Mouse (Mus musculus): ENCODE results near the gene Anapc15. TPM values are rescaled to one million over a fixed set of nuclear protein-coding genes. Genes with fewer than 3 reads are reported as not detected.

Anapc15 gene
- 36.3 and 41.6 TPM in 2 replicates for polyA plus RNA-seq (2015; fragmentation: Nextera tagmentation; extraction: Ambion mirVana)

- Histone ChIP-seq H3K4me1 (ENCODE audit: control insufficient read depth, low read depth, low read length) (no peaks in the 10 kb centered on the region), H3K36me3 (ENCODE audit: control insufficient read depth, insufficient read depth) (no peaks in the 10 kb centered on the region), H3K27me3 (ENCODE audit: control insufficient read depth, insufficient read depth, low read depth, low read length) (no peaks in the 10 kb centered on the region), H3K9me3 (replicated peaks; ENCODE audit: control insufficient read depth, low read length) (no peaks in the 10 kb centered on the region), H3K4me2 (ENCODE audit: low read depth, low read length) (no peak within 1 kb of the TSS), H3K9ac (ENCODE audit: low read depth, low read length) (no peak within 1 kb of the TSS), H3K27ac (ENCODE audit: low read length) (no peak within 1 kb of the TSS), H3K4me3 (ENCODE audit: low read depth, low read length) (no peak within 1 kb of the TSS)
- no peak for ATAC-seq (ENCODE audit: low read depth)
- 32% methylated on average over 3 of the region's 3 CpGs for WGBS (ENCODE audit: insufficient replicate concordance)
These were observed at the start of gene Anapc15 for GRCm38 (mm10) chr7:101863415-101863814. Gene Anapc15, plus strand, starts transcription at chr7:101863715.

DNA sequence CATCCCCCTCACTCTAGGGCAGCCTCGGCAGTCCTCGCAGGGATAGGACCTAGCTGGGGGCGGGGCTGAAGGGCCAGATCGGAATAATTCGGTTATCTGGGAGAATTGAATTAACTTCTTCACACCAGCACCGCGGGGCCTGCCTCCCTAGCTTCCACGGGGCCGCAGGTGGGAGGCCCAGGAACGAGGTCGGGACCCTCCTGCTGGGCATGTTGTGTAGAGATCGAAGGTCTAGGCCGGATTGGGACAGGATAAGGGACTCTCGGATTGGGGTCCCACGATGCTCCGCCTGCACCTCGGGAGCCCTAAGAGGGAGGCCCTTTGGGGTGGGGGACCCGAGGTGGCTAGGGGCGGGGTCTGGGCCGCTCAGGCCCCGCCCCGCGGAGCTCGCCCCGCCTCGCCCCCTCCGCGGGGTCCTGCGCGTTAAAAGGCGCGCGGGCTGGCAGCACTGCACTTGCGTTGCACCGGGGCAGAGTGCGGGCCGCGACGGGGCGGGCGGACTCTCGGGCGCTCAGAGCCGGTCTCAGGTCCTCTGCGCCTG, 45.6 kb upstream of the Anapc15 start, which contains the start of gene Phox2a:
TSS of gene Phox2a (plus strand) at position 453 of the 541 bp plus-strand sequence.
- Histone ChIP-seq H3K9ac (ENCODE audit: low read depth, low read length) (no peak within 1 kb of the TSS), H3K36me3 (ENCODE audit: control insufficient read depth, insufficient read depth) (no peaks in the 10 kb centered on the region), H3K27ac (ENCODE audit: low read length) (no peak within 1 kb of the TSS), H3K9me3 (replicated peaks; ENCODE audit: control insufficient read depth, low read length) (no peaks in the 10 kb centered on the region), H3K27me3 (ENCODE audit: control insufficient read depth, insufficient read depth, low read depth, low read length) (peaks cover 66% of the 10 kb centered on the region), H3K4me2 (ENCODE audit: low read depth, low read length) (no peak within 1 kb of the TSS), H3K4me3 (ENCODE audit: low read depth, low read length) (peak within 1 kb of the TSS; percentile 20; the same call in 1 of the 2 replicates), H3K4me1 (ENCODE audit: control insufficient read depth, low read depth, low read length) (no peaks in the 10 kb centered on the region; the same call in 1 of the 2 replicates)
- ATAC-seq (ENCODE audit: low read depth): 0 out of 2 replicates have a peak, but pooled peaks have one; percentile 5
- WGBS (ENCODE audit: insufficient replicate concordance): 3% methylated on average over 44 of the region's 45 CpGs

DNA sequence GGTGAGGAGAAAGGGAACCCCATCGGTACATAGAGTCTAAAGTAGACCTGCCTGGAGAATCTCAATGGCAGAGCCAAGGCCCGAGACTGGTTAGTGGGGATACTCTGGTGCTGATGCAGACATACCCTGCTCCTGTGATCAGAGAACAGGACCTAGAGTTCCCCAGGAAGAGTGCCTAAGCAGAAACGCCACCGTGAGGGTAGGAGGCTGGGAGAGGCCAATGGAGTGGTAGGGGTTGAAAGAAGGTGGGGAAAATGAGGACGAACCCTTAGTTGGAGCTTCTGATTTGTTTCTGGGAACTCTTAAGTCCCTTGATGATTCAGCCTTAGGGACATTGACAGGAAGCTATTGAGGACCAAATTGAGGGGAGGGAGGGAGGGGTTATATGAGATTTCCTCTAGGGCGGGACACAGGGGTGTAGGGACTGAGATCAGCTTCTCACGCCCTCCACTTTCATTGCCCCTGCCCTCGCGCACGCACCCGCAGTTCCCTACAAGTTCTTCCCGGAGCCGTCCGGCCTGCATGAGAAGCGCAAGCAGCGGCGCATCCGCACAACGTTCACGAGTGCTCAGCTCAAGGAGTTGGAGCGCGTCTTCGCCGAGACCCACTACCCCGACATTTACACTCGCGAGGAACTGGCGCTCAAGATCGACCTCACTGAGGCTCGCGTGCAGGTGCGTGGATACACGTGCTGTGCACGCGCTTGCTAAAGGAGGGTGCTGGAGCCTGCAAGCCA, 43.1 kb upstream of the Anapc15 start:
- 2% methylated on average over 35 of the region's 35 CpGs for WGBS (ENCODE audit: insufficient replicate concordance)
- no peak overlapping the region for H3K4me3 ChIP-seq (ENCODE audit: low read depth, low read length)
- H3K27ac ChIP-seq (ENCODE audit: low read length): no peak overlapping the region
- no peaks in the 10 kb centered on the region for H3K9me3 ChIP-seq (replicated peaks; ENCODE audit: control insufficient read depth, low read length)
- no peak for ATAC-seq (ENCODE audit: low read depth)
- H3K36me3 ChIP-seq (ENCODE audit: control insufficient read depth, insufficient read depth): no peaks in the 10 kb centered on the region
- no peak overlapping the region; the same call in 1 of the 2 replicates for H3K4me2 ChIP-seq (ENCODE audit: low read depth, low read length)
- H3K9ac ChIP-seq (ENCODE audit: low read depth, low read length): no peak overlapping the region
- H3K4me1 ChIP-seq (ENCODE audit: control insufficient read depth, low read depth, low read length): no peaks in the 10 kb centered on the region; the same call in 1 of the 2 replicates
- H3K27me3 ChIP-seq (ENCODE audit: control insufficient read depth, insufficient read depth, low read depth, low read length): peaks cover 74% of the 10 kb centered on the region

DNA sequence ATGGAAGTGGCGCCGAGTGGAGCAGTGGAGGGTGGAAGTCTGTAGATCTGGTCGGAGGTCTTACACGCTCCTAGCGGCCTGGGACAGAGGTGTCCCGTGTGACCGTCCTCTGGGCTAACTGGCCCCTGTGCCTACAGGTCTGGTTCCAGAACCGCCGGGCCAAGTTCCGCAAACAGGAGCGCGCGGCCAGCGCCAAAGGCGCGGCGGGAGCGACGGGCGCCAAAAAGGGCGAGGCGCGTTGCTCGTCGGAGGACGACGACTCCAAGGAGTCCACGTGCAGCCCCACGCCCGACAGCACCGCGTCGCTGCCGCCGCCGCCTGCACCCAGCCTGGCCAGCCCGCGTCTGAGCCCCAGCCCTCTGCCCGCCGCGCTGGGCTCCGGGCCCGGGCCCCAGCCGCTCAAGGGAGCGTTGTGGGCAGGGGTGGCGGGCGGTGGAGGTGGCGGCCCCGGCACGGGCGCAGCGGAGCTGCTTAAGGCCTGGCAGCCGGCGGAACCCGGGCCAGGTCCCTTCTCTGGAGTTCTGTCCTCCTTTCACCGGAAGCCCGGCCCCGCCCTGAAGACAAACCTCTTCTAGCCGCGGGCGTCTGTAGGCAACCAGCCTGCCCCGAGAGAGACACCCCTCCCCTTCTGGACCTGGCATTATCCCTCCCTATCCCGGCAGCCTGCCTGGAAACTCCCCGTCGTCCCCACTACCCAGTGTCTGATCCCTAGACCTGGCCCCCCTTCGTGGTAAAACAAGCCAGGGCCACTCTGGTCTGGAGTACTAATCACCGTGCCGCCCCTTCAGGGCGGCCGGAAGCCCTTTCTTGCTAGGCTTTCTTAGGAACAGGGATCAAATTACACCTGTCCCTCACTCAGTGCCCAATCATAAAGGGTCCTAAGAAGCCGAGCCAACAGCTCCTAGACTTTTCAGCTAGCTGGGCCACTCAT, 41.7 kb upstream of the Anapc15 start:
- no peaks in the 10 kb centered on the region; the same call in 1 of the 2 replicates for H3K4me1 ChIP-seq (ENCODE audit: control insufficient read depth, low read depth, low read length)
- no peaks in the 10 kb centered on the region for H3K36me3 ChIP-seq (ENCODE audit: control insufficient read depth, insufficient read depth)
- H3K27me3 ChIP-seq (ENCODE audit: control insufficient read depth, insufficient read depth, low read depth, low read length): peaks cover 69% of the 10 kb centered on the region
- H3K4me3 ChIP-seq (ENCODE audit: low read depth, low read length): peak overlapping the region; percentile 50
- no peak overlapping the region for H3K27ac ChIP-seq (ENCODE audit: low read length)
- H3K9me3 ChIP-seq (replicated peaks; ENCODE audit: control insufficient read depth, low read length): no peaks in the 10 kb centered on the region
- H3K9ac ChIP-seq (ENCODE audit: low read depth, low read length): peak overlapping the region; percentile 33
- no peak for ATAC-seq (ENCODE audit: low read depth)
- WGBS (ENCODE audit: insufficient replicate concordance): 1% methylated on average over 70 of the region's 71 CpGs
- H3K4me2 ChIP-seq (ENCODE audit: low read depth, low read length): peak overlapping the region; percentile 68

GRCm38 (mm10) chr7:101822836-101823757, 40.4 kb upstream of the Anapc15 start:
- H3K27me3 ChIP-seq (ENCODE audit: control insufficient read depth, insufficient read depth, low read depth, low read length): peaks cover 56% of the 10 kb centered on the region
- WGBS (ENCODE audit: insufficient replicate concordance): 46% methylated on average over 32 of the region's 32 CpGs
- peak; percentile 16; the same call in 1 of the 2 replicates for ATAC-seq (ENCODE audit: low read depth)

GRCm38 (mm10) chr7:101823758-101824630, 39.5 kb upstream of the Anapc15 start:
- H3K27me3 ChIP-seq (ENCODE audit: control insufficient read depth, insufficient read depth, low read depth, low read length): peaks cover 47% of the 10 kb centered on the region
- H3K4me1 ChIP-seq (ENCODE audit: control insufficient read depth, low read depth, low read length): no peaks in the 10 kb centered on the region; the same call in 1 of the 2 replicates
- H3K4me3 ChIP-seq (ENCODE audit: low read depth, low read length): no peak overlapping the region
- no peak for ATAC-seq (ENCODE audit: low read depth)
- WGBS (ENCODE audit: insufficient replicate concordance): 74% methylated on average over 18 of the region's 18 CpGs
- H3K9ac ChIP-seq (ENCODE audit: low read depth, low read length): no peak overlapping the region
- no peak overlapping the region for H3K4me2 ChIP-seq (ENCODE audit: low read depth, low read length)
- no peaks in the 10 kb centered on the region for H3K9me3 ChIP-seq (replicated peaks; ENCODE audit: control insufficient read depth, low read length)
- H3K36me3 ChIP-seq (ENCODE audit: control insufficient read depth, insufficient read depth): no peaks in the 10 kb centered on the region
- no peak overlapping the region for H3K27ac ChIP-seq (ENCODE audit: low read length)

More at GRCm38 (mm10) chr7:101822836-101823757, 40.4 kb upstream of the Anapc15 start:
- Histone ChIP-seq H3K4me1 (ENCODE audit: control insufficient read depth, low read depth, low read length) (no peaks in the 10 kb centered on the region; the same call in 1 of the 2 replicates), H3K27ac (ENCODE audit: low read length) (no peak overlapping the region), H3K4me3 (ENCODE audit: low read depth, low read length) (no peak overlapping the region), H3K36me3 (ENCODE audit: control insufficient read depth, insufficient read depth) (no peaks in the 10 kb centered on the region), H3K9me3 (replicated peaks; ENCODE audit: control insufficient read depth, low read length) (no peaks in the 10 kb centered on the region), H3K4me2 (ENCODE audit: low read depth, low read length) (no peak overlapping the region), H3K9ac (ENCODE audit: low read depth, low read length) (no peak overlapping the region)

- no peak for ATAC-seq (ENCODE audit: low read depth)
- WGBS (ENCODE audit: insufficient replicate concordance): 74% methylated on average over 3 of the region's 3 CpGs
- H3K4me1 ChIP-seq (ENCODE audit: control insufficient read depth, low read depth, low read length): no peaks in the 10 kb centered on the region
- no peaks in the 10 kb centered on the region for H3K36me3 ChIP-seq (ENCODE audit: control insufficient read depth, insufficient read depth)
- H3K27ac ChIP-seq (ENCODE audit: low read length): no peak overlapping the region
- no peaks in the 10 kb centered on the region for H3K27me3 ChIP-seq (ENCODE audit: control insufficient read depth, insufficient read depth, low read depth, low read length)
- H3K9me3 ChIP-seq (replicated peaks; ENCODE audit: control insufficient read depth, low read length): no peaks in the 10 kb centered on the region
- H3K9ac ChIP-seq (ENCODE audit: low read depth, low read length): no peak overlapping the region
- H3K4me2 ChIP-seq (ENCODE audit: low read depth, low read length): no peak overlapping the region
- H3K4me3 ChIP-seq (ENCODE audit: low read depth, low read length): no peak overlapping the region
These were observed 33.1 kb upstream of the Anapc15 start for GRCm38 (mm10) chr7:101830373-101830772.
